Mouse (Mus musculus) stomach, embryonic 16.5 days (tissue): ENCODE data around the gene Cd164. TPM values are rescaled to one million over a fixed set of nuclear protein-coding genes. Genes with fewer than 3 reads are reported as not detected.

ENCODE experiments used
- ATAC-seq: fragments of 200-750 bp; cut with Nextera tagmentation; 2 replicates; pipeline ENCODE4 v1.8.0; 2017; ENCODE audit warnings: moderate number of reproducible peaks, moderate TSS enrichment; ENCODE audit not compliant: insufficient read depth, low FRiP score
- H3K27ac ChIP-seq: fragments of 300-500 bp; sonication (generic); 2 replicates; pipeline ENCODE4 v1.5.1; 2014; ENCODE audit warnings: low read length
- H3K27me3 ChIP-seq: fragments of 300-500 bp; sonication (generic); 2 replicates; pipeline ENCODE4 v1.6.1; 2014; ENCODE audit warnings: low read length, control low read depth, mixed read lengths; ENCODE audit not compliant: control insufficient read depth, insufficient read depth
- H3K36me3 ChIP-seq: fragments of 300-500 bp; sonication (generic); 2 replicates; pipeline ENCODE4 v1.6.1; 2014; ENCODE audit warnings: low read length; ENCODE audit not compliant: control insufficient read depth, insufficient read depth
- H3K4me1 ChIP-seq: fragments of 300-500 bp; sonication (generic); 2 replicates; pipeline ENCODE4 v1.6.1; 2014; ENCODE audit warnings: low read length, control low read depth, mixed read lengths; ENCODE audit not compliant: control insufficient read depth, insufficient read depth
- H3K4me2 ChIP-seq: fragments of 300-500 bp; sonication (generic); 2 replicates; pipeline ENCODE4 v1.6.1; 2014; ENCODE audit warnings: low read depth, low read length, mixed read lengths
- H3K4me3 ChIP-seq: fragments of 300-500 bp; sonication (generic); replicated peaks from 2 replicates; pipeline ENCODE4 v1.5.1; 2014; ENCODE audit warnings: mild to moderate bottlenecking, low read length
- H3K9ac ChIP-seq: fragments of 300-500 bp; sonication (generic); 2 replicates; pipeline ENCODE4 v1.6.1; 2014; ENCODE audit warnings: low read length
- H3K9me3 ChIP-seq: fragments of 300-500 bp; sonication (generic); replicated peaks from 2 replicates; pipeline ENCODE4 v1.6.1; 2016; ENCODE audit warnings: low read length, control low read depth; ENCODE audit not compliant: control insufficient read depth
- WGBS: fragments of 180-500 bp; shearing (Covaris S2); extraction: QIAGEN DNeasy Blood & Tissue Kit; methylation state at CpG from one replicate; pipeline ENCODE4 v1.1.7; 2014; 5-methylcytosine and 5-hydroxymethylcytosine counted together
- polyA plus RNA-seq: library from polyadenylated mRNA; unstranded; fragments of >200 nt; fragmentation: Nextera tagmentation; extraction: Ambion mirVana; gene quantifications from 2 replicates; pipeline ENCODE4 v1.2.1, GENCODE M21; 2015

Cd164 gene
- polyA plus RNA-seq, 1 experiment from 2014 or later, result 181 TPM

DNA sequence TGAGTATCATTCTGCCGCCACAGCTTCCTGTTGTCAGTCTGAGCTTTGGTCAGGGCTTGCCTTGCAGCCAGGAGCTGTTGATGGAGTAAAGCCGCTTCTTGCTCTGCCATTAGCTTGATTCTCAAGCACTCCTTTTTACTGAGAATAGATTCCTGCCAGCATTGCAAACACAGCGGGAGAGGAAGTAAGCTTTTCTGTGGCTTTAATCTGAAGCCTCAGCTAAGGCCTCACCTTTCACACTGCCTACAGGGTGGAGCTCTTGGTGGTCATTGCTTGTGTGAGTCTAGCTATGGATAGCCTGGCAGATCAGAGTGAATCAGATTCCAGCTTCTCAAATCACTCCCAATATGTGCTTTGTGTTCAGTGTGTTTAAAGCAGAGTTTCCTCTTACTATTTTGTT is 33.1 kb downstream of the Cd164 start:
- WGBS, result 38% methylated on average over 3 of the region's 3 CpGs
- no peak for ATAC-seq

DNA sequence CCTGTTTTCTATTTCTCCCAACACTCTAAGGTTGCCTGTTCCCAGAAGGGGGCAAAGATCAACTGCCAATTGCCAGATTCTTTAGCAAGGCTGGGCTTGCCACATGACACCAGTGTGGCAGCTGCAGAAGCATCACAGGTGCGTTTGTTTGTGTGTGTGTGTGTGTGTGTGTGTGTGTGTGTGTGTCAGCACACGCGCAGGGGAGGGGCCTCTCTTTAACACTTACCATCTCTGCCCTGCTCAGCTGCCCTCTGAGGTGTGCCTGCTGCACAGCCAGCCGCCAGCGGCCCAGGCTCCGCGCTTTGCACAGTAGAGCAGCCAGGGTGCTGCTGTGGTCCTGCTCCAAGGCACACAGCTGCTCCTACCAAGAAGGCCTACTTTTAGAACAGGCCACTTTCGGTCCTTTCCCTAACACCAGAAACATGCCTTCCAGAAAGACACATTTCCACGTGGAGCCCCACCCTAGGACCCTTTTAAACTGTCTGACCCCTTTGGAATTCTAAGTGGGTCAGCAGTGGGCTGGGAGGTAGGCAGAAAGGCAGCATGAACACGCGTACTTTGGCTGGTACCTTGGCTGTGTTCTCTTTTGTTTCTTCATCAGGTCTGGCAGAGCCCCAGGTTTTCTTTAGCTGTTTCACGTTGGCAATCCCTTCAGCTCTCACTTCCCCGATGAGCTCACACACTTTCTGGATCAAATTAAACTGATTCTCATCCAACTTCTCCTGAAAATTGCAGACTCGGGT is 33.8 kb downstream of the Cd164 start:
- Histone ChIP-seq H3K4me2 (no peak overlapping the region), H3K27ac (0 out of 2 replicates have a peak overlapping the region, but pooled peaks have one; percentile 19), H3K27me3 (no peaks in the 10 kb centered on the region), H3K4me1 (peaks cover 10% of the 10 kb centered on the region), H3K36me3 (no peaks in the 10 kb centered on the region), H3K4me3 (no peak overlapping the region), H3K9me3 (peaks cover 4% of the 10 kb centered on the region; the same call in 1 of the 2 replicates), H3K9ac (no peak overlapping the region)
- 40% methylated on average over 14 of the region's 14 CpGs for WGBS
- peak; percentile 78 for ATAC-seq

More for the DNA sequence above, 33.1 kb downstream of the Cd164 start:
- Histone ChIP-seq H3K4me1 (peaks cover 10% of the 10 kb centered on the region), H3K27ac (0 out of 2 replicates have a peak overlapping the region, but pooled peaks have one; percentile 2), H3K27me3 (no peaks in the 10 kb centered on the region), H3K36me3 (no peaks in the 10 kb centered on the region), H3K4me3 (no peak overlapping the region), H3K9ac (no peak overlapping the region), H3K4me2 (no peak overlapping the region), H3K9me3 (peaks cover 4% of the 10 kb centered on the region; the same call in 1 of the 2 replicates)

DNA sequence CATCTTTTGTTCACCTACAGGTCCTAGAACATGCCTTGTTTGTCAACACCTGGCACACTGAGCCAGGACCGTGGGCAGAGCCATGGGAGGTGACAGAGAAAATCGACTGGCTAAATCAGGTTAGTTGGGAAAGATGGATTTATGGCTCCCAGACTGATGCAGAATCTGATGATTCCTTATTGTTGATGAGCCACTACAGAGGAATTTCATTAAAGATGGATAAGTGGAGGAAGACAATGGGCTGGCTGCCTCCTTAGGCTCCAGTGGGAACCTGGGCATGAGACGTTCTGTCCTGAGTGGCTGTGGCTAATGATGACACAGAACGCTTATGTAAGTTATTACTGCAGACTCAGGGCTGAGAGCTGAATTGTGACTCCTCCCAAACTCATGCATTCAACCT is 34.5 kb downstream of the Cd164 start:
- Histone ChIP-seq H3K9me3 (peaks cover 4% of the 10 kb centered on the region; the same call in 1 of the 2 replicates), H3K27me3 (no peaks in the 10 kb centered on the region), H3K4me2 (no peak overlapping the region), H3K4me3 (no peak overlapping the region), H3K36me3 (no peaks in the 10 kb centered on the region), H3K9ac (no peak overlapping the region), H3K27ac (no peak overlapping the region), H3K4me1 (peaks cover 10% of the 10 kb centered on the region)
- ATAC-seq, result no peak
- 62% methylated on average over 4 of the region's 4 CpGs for WGBS

DNA sequence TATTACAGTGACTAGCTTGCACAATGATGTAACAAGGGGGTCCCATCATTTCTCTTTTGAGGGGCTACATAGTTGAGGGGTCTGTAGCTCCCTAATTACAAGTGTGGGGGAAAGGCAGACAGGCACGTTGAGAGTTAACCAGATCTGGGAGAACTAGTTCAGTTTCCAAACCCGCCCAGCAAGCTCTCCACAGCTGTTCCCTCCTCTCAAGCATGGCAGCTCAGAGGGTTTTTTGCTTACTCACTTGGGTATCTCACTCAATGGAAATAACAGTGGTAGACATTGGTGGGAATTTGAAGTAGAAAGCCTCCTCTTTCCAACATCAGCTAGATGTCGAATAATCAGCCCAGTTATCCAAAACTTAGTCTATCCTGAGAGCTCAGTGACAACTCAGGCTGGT is 35.9 kb downstream of the Cd164 start:
- H3K27ac ChIP-seq, result no peak overlapping the region
- WGBS, result 78% methylated on average over 3 of the region's 3 CpGs
- peaks cover 10% of the 10 kb centered on the region for H3K4me1 ChIP-seq
- no peak overlapping the region for H3K4me2 ChIP-seq
- H3K9me3 ChIP-seq, result no peaks in the 10 kb centered on the region
- H3K36me3 ChIP-seq, result no peaks in the 10 kb centered on the region
- no peak for ATAC-seq
- H3K4me3 ChIP-seq, result no peak overlapping the region
- no peak overlapping the region for H3K9ac ChIP-seq
- no peaks in the 10 kb centered on the region for H3K27me3 ChIP-seq

DNA sequence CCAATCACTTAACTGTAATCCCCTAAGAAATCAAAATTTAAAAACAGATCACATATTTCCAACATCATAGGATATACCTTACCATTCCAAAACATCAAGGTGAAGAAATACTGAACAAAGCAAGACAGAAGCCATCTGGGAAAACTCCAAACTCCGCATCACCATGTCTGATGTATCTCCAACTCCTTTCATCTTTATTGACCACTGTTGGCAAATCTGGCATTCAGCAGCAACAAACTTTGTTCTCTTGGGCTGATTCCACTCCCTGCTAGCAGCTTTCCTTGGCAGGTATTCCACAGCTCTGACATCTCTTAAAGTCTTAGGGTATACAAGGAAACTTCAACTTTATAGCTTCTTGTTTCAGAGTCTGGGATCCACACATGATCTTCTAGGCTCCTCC is 39.2 kb downstream of the Cd164 start:
- WGBS, result 91% methylated on average over 1 of the region's 1 CpGs
- H3K4me2 ChIP-seq, result no peak overlapping the region
- ATAC-seq, result no peak

DNA sequence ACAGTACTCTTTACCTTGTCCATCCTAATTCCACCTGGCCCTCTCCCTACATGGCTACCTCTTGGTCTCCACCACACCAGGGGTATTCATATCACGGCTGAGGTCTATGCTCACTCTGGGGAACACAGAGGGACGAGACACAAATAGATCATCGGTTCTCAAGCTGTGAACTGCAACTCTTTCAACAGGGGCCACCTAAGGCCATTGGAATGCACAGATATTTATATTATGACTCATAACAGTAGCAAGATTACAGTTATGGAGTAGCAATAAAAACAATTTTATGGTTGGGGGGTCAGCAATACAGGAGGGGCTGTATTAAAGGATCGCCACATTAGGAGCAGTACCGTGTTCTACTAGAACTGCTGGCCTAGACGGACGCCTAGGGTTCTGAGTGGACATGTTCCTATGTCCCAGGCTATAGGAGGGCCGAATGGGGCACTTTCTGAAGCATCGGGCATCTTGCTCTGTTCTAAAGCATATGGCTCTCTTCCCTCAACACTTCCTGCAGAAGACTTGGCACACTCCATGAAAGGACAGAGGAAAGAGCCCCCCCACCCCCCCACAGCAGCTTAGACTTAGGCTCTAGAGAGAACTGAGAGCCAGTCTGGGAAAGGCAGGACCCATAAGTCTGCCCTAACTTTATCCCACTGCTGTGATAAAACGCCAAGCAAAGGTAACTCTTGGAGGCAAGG is 42.6 kb downstream of the Cd164 start:
- no peak for ATAC-seq
- peaks cover 9% of the 10 kb centered on the region for H3K4me1 ChIP-seq
- H3K27ac ChIP-seq, result no peak overlapping the region
- H3K9me3 ChIP-seq, result peaks cover 4% of the 10 kb centered on the region; the same call in 1 of the 2 replicates
- H3K36me3 ChIP-seq, result no peaks in the 10 kb centered on the region
- H3K27me3 ChIP-seq, result no peaks in the 10 kb centered on the region
- H3K4me3 ChIP-seq, result no peak overlapping the region
- H3K4me2 ChIP-seq, result no peak overlapping the region
- no peak overlapping the region for H3K9ac ChIP-seq
- WGBS, result 83% methylated on average over 10 of the region's 10 CpGs

More for the DNA sequence above, 39.2 kb downstream of the Cd164 start:
- Histone ChIP-seq H3K27me3 (no peaks in the 10 kb centered on the region), H3K27ac (no peak overlapping the region), H3K9ac (no peak overlapping the region), H3K4me3 (no peak overlapping the region), H3K4me1 (peaks cover 2% of the 10 kb centered on the region; the same call in 1 of the 2 replicates), H3K36me3 (no peaks in the 10 kb centered on the region), H3K9me3 (peaks cover 4% of the 10 kb centered on the region; the same call in 1 of the 2 replicates)

DNA sequence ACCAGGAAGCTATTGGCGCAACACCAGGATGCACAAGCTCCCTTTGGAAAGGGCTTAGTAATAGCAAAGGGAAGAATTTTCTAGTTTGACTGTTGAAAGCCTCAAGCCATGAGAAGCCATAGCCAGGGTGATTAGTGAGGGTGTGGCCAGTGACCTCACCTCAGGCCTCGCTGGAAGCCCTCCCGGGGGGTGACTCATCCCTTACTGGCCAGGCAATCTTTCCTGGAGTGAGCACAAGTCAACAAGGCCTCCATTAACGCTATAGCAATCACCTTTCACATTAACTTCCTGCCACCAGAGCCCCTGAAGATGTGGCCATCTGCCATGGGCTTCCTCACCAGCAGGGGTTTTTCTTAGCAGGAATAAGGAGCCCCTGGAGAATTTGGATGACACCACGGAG is 45.9 kb downstream of the Cd164 start:
- Histone ChIP-seq H3K9ac (no peak overlapping the region), H3K36me3 (no peaks in the 10 kb centered on the region), H3K4me1 (peaks cover 9% of the 10 kb centered on the region), H3K4me3 (no peak overlapping the region), H3K9me3 (peaks cover 4% of the 10 kb centered on the region; the same call in 1 of the 2 replicates), H3K4me2 (no peak overlapping the region), H3K27ac (no peak overlapping the region), H3K27me3 (no peaks in the 10 kb centered on the region)
- peak; percentile 64; the same call in 1 of the 2 replicates for ATAC-seq
- WGBS, result 24% methylated on average over 5 of the region's 5 CpGs

DNA sequence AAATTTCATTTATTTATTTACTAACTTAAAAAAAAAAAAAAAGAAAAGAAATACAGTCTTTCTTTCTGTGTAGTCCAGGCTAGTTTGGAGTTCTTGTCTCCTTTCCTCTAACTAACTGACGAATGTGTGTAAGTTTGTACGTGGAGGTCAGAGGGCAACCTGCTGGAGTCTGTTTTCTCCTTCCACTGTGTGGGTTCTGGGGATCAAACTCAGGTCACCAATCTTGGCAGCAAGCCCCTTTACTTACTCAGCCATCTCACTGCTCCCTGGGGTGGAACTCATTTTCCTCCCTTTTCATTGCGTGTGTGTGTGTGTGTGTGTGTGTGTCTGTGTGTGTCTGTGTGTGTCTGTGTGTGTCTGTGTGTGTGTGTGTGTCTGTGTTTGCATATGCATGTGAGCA is 49.1 kb downstream of the Cd164 start:
- H3K36me3 ChIP-seq, result no peaks in the 10 kb centered on the region
- no peak overlapping the region for H3K4me2 ChIP-seq
- peaks cover 15% of the 10 kb centered on the region for H3K4me1 ChIP-seq
- no peaks in the 10 kb centered on the region for H3K27me3 ChIP-seq
- WGBS, result 18% methylated on average over 3 of the region's 3 CpGs
- no peak overlapping the region for H3K9ac ChIP-seq
- no peak overlapping the region for H3K4me3 ChIP-seq
- no peaks in the 10 kb centered on the region for H3K9me3 ChIP-seq
- no peak overlapping the region for H3K27ac ChIP-seq
- no peak for ATAC-seq

DNA sequence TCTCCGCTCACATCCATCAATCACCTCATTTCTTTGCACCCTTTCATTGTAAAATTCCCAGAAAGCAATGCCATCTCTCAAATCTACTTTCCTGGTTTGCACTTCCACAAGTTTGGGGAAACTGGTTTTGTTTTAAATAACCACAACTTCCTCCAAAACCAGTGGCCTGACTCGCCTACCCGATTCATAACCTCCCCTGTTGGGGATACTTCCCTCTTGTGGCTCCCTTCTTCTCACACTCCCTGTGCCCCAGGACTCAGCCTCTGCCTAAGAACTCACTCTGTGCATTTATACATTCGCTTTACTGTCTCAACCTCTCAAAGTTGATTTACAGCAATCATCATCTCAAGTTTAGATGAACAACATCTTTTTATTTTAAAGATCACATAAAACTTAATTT is 51.9 kb downstream of the Cd164 start:
- H3K4me2 ChIP-seq, result no peak overlapping the region
- no peak overlapping the region for H3K9ac ChIP-seq
- H3K36me3 ChIP-seq, result no peaks in the 10 kb centered on the region
- WGBS, result 68% methylated on average over 4 of the region's 4 CpGs
- H3K4me1 ChIP-seq, result peaks cover 9% of the 10 kb centered on the region
- no peaks in the 10 kb centered on the region for H3K9me3 ChIP-seq
- H3K4me3 ChIP-seq, result no peak overlapping the region
- no peak for ATAC-seq
- no peak overlapping the region for H3K27ac ChIP-seq
- no peaks in the 10 kb centered on the region for H3K27me3 ChIP-seq
